Mouse (Mus musculus) thymus, postnatal 4 days (tissue): ENCODE results near the gene Tmem255a.
A peak's percentile ranks its signal among the peaks of the same experiment; 100 is the strongest.

Source experiments
- DNase-seq: peaks from one replicate; pipeline ENCODE4 v3.0.0; 2021

Gene Tmem255a

GRCm38 (mm10) chrX:38251851-38252571, at the start of gene Tmem255a:
Tmem255a (minus strand) TSS chrX:38252439.
- peak; percentile 7 for DNase-seq

GRCm38 (mm10) chrX:38259610-38260009, 7.4 kb upstream of the Tmem255a start:
- DNase-seq = no peak

GRCm38 (mm10) chrX:38250352-38250950, 1.8 kb downstream of the Tmem255a start:
- DNase-seq = peak; percentile 44

DNA sequence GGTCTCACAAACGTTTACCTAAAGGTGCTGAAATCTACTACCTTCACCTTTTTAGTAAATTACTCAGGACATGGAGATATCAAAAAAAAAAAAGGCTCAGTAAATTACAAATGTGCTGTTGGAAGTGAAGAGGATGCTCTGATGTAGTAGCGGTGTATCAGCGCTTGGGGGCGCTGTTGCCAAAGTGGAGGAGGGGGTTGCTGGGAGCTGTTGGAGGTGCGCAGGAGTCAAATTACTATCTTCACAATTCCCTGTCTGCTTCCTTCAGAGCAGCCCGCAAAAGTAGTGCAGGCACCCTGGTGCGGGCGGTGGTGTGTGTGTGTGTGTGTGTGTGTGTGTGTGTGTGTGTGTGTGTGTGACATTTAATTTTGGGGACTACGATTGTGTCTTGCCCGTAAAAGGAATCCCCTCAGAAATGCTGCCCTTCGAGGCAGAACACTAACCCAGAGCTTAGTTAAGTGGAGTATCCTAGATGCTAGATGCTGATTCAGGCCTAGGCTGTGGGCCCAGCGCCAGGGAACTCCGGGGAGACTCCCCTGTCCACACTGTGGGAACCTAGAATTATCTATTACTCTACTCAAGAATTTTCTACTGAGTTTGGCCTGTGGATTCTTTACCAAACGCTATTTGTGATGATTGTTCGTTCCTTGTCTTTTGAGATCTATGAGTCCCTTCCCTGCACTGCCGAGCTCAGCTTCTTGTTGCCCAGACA, 2.4 kb downstream of the Tmem255a start:
- peak; percentile 56 for DNase-seq

- no peak for DNase-seq
Observed at GRCm38 (mm10) chrX:38247601-38248000, 4.6 kb downstream of the Tmem255a start.

DNA sequence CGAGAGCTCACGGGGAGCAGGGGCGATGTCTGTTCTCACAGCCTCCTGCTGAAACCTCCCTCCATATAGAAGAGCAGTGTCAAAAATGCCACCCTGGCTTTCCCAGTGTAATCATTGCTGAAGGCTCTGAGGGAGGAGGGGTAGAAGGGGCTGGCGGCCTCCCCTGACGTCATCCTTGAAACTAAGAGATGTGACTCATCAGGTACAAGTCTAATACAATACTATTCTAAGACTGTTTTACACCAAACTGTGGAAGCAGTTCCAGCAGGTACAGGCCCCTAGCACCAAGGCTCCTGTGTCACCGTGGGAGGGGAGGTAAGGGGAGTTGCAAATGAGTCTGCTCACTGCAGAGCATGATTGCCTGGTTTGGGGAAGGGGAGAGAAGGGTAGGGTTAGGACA, 5.1 kb downstream of the Tmem255a start:
- no peak for DNase-seq

GRCm38 (mm10) chrX:38237731-38238130, 14.5 kb downstream of the Tmem255a start:
- DNase-seq = peak; percentile 63

DNA sequence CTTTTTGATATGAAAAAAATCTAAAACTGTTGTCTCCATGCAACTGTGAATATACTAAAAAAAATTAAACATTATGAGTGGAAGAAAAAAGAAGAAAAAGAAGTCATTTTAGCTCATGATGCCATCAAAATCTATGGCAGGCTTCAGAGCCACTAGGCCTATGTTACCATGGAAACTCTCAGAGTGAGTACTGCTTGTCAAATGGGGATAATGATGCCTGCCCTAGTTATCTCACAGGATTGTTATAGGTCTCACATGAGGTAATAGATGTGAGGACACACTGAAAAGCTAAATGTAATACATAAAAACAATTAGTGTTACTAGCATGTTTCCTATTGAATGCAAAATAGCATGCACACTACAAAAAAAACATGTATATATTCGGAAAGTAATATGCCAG, 22.4 kb downstream of the Tmem255a start:
- no peak for DNase-seq

DNA sequence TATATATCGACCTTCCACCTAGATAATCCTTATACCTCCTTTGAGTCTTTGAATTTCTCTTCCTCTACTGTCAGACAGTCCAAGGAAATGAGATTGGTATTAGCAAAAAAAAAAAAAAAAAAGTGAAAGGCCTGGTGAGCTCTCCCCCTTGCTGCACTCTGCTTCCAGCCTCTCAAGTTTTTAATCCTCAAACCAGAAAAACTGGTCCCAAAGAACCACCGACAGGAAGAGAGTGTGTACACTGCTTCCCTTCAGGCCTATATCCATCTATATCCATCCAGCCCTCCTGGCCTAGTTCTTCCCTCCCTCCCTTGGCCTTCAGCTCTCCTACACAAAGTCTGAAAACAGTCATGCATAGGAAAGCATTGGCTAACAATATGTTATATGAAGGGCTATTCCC, 29.5 kb downstream of the Tmem255a start:
- DNase-seq = no peak

DNA sequence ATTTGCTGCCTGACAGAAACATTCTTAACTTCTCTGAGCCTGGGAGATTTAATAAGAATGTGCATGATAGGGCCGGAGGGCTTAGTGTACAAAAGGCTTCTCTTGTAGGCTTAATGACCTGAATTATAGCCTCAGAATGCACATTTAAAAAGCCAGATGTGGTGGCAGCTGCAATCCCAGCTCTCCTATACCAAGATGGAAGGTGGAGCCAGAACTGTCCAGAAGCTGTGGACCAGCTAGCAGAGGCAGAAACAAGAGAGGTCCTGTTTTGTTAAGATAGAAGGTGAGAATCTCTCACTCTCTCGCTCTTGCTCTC, 34.6 kb downstream of the Tmem255a start:
- DNase-seq = no peak

- no peak for DNase-seq
Observed at GRCm38 (mm10) chrX:38216986-38217675, 35.1 kb downstream of the Tmem255a start.

DNA sequence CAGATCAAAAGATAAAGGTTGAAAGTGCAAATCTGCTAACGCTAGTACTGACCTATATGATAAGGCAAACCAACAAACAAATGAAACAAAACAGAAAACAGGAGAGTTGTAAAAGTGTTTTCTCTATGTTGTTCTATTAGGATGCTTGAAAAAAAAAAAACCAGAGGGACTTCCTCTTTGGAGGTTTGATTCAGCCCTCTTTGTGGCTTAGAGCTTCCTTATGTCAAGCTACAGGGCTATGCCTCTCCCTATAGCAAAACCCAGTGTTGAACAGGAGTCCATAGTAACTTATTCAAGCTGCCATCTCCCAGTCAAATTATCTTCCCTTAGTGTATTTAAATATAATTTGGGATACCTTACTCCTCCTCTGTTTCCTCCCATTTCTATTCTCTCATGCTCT, 44.8 kb downstream of the Tmem255a start:
- no peak for DNase-seq

DNA sequence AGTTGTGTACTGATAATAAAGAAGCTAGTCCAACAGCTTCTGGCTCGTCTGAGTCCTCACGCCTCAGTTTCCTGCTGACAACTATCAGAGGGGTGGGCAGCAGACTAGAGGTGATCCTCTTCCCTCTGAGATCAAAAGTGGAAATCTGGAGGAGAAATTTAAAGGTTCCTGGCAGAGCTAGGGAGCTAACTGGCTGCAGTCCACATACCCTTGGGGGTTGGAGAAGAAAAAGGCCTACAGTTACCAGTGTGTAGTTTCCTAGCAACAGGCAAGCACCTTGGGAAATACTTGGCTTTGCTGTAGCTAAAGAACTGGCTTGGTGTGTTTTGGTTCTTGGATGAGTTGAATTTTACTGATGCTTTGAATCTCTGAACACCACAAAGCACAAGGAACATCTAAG, 50.4 kb downstream of the Tmem255a start:
- DNase-seq = no peak

GRCm38 (mm10) chrX:38190458-38190764, 61.8 kb downstream of the Tmem255a start:
- DNase-seq = no peak

GRCm38 (mm10) chrX:38189552-38190457, 62.4 kb downstream of the Tmem255a start, which contains the start of gene Zbtb33:
Zbtb33 (plus strand) TSS chrX:38189793.
- peak; percentile 94 for DNase-seq

GRCm38 (mm10) chrX:38185520-38185919, 66.7 kb downstream of the Tmem255a start:
- DNase-seq = no peak

DNA sequence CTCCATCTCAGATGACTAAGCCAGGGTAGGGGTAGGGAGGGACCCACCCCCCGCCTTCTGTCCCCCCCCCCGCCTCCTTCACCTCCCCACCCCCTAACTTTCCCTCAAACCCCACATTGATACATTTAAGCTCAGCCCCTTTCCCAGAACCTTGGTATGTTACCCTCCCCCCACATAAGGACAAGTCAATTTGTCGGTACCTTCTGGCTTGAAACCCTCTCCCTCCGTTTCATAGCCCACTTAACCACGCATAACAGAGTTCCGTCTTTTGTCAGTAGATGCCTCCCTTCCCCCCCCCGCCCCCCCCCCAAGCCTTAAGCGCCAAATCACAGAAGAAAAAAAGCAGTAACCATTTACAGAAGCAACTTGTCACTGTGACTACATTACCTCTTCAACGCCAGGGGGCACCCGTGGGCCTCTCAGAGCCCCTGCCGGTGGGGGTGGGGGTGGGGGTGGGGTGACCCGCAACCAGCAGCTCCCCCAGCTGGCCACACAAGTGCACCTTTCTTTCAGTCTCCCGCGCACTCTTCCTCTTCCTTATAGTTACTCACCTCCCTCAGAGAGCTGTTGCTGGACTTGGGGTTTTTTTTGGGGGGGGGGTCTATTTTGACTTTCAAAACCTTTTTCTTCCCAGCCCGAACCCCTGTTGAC, 70.5 kb downstream of the Tmem255a start:
- peak; percentile 87 for DNase-seq

GRCm38 (mm10) chrX:38180656-38181607, 71.3 kb downstream of the Tmem255a start:
- DNase-seq = peak; percentile 23

GRCm38 (mm10) chrX:38179891-38180310, 72.3 kb downstream of the Tmem255a start:
- peak; percentile 40 for DNase-seq

DNA sequence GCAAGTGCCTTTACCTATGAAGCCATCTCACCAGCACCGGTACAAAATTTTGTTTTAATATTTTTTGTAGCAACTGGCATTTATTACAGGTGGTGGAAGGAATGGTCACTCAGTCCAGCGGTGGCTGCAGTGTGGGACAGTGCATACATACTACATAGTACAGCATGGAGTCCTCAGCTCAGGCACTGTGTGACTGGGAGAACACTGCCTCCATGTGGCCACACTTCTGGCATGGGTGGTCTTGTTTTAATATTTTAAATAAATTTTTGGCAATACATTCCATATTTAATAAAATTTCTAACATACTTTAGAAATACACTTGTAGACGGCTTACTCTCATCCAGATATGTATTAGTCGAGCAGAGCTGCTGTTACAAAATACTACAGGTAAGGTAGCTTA, 85.6 kb downstream of the Tmem255a start:
- DNase-seq = no peak

- no peak for DNase-seq
Observed at GRCm38 (mm10) chrX:38166064-38166463, 86.2 kb downstream of the Tmem255a start.
